Mouse (Mus musculus): ENCODE measurements around the gene Vwa8. TPM values are rescaled to one million over a fixed set of nuclear protein-coding genes. Genes with fewer than 3 reads are reported as not detected.

Vwa8 gene
- polyA plus RNA-seq, 1 experiment from 2014 or later = 15.5 TPM

DNA sequence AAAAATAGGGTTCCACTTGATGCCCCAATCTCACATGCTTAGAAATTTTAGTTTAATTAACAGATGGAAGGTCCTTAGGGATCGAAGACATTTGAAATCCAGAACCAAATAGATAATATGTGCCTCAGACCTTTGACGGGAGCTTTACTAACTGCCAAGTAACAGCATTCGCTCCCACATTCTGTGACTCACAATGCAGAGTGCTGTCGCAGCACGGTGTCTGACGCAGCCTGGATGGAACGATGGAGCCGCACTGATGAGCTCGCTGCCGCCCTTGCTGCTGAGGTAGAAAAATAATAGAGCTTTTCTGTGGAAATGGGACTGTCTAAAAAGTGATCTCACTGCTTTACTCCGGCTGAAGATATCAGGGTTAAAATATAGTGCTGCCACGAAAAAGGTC, 248.3 kb downstream of the Vwa8 start:
- WGBS = 89% methylated on average over 12 of the region's 12 CpGs
- no peak overlapping the region for H3K4me2 ChIP-seq
- H3K27me3 ChIP-seq = no peaks in the 10 kb centered on the region
- H3K4me1 ChIP-seq (replicated peaks) = peaks cover 5% of the 10 kb centered on the region
- H3K36me3 ChIP-seq = peaks cover 12% of the 10 kb centered on the region
- ATAC-seq (replicated peaks; ENCODE audit: insufficient number of reproducible peaks, insufficient read depth, low FRiP score, low read depth) = no peak
- H3K4me3 ChIP-seq = no peak overlapping the region
- H3K27ac ChIP-seq = no peak overlapping the region
- no peak overlapping the region for H3K9ac ChIP-seq
- no peaks in the 10 kb centered on the region for H3K9me3 ChIP-seq (replicated peaks)

GRCm38 (mm10) chr14:79106655-79107515, 258.0 kb downstream of the Vwa8 start:
- no peak; the same call in 1 of the 2 replicates for ATAC-seq (replicated peaks; ENCODE audit: insufficient number of reproducible peaks, insufficient read depth, low FRiP score, low read depth)
- Histone ChIP-seq H3K9ac (no peak overlapping the region), H3K4me1 (replicated peaks) (peaks cover 17% of the 10 kb centered on the region; the same call in 1 of the 2 replicates), H3K9me3 (replicated peaks) (no peaks in the 10 kb centered on the region), H3K36me3 (no peaks in the 10 kb centered on the region), H3K4me2 (peak overlapping the region; percentile 36; the same call in 1 of the 2 replicates), H3K27ac (no peak overlapping the region), H3K27me3 (no peaks in the 10 kb centered on the region), H3K4me3 (no peak overlapping the region)
- 25% methylated on average over 14 of the region's 14 CpGs for WGBS

- no peaks in the 10 kb centered on the region for H3K9me3 ChIP-seq (replicated peaks)
- 26% methylated on average over 1 of the region's 1 CpGs for WGBS
- no peak overlapping the region for H3K9ac ChIP-seq
- H3K36me3 ChIP-seq = no peaks in the 10 kb centered on the region
- H3K27ac ChIP-seq = no peak overlapping the region
- H3K4me3 ChIP-seq = no peak overlapping the region
- no peaks in the 10 kb centered on the region for H3K27me3 ChIP-seq
- 0 out of 2 replicates have a peak, but pooled peaks cover 2% of the 10 kb centered on the region for H3K4me1 ChIP-seq (replicated peaks)
- no peak overlapping the region for H3K4me2 ChIP-seq
- ATAC-seq (replicated peaks; ENCODE audit: insufficient number of reproducible peaks, insufficient read depth, low FRiP score, low read depth) = no peak
Measured at GRCm38 (mm10) chr14:79109375-79109774, 260.5 kb downstream of the Vwa8 start.

GRCm38 (mm10) chr14:79110012-79110411, 261.2 kb downstream of the Vwa8 start:
- H3K4me2 ChIP-seq = no peak overlapping the region
- H3K9ac ChIP-seq = no peak overlapping the region
- no peak overlapping the region for H3K27ac ChIP-seq
- no peaks in the 10 kb centered on the region for H3K36me3 ChIP-seq
- H3K4me3 ChIP-seq = no peak overlapping the region
- H3K9me3 ChIP-seq (replicated peaks) = no peaks in the 10 kb centered on the region
- H3K27me3 ChIP-seq = no peaks in the 10 kb centered on the region
- H3K4me1 ChIP-seq (replicated peaks) = 0 out of 2 replicates have a peak, but pooled peaks cover 2% of the 10 kb centered on the region
- no peak for ATAC-seq (replicated peaks; ENCODE audit: insufficient number of reproducible peaks, insufficient read depth, low FRiP score, low read depth)
- WGBS = 49% methylated on average over 3 of the region's 3 CpGs

GRCm38 (mm10) chr14:79112050-79112449, 263.2 kb downstream of the Vwa8 start:
- H3K4me3 ChIP-seq = no peak overlapping the region
- H3K27ac ChIP-seq = no peak overlapping the region
- no peaks in the 10 kb centered on the region for H3K27me3 ChIP-seq
- no peak overlapping the region for H3K9ac ChIP-seq
- whole genome bisulfite sequencing = 61% methylated on average over 6 of the region's 6 CpGs
- no peaks in the 10 kb centered on the region for H3K9me3 ChIP-seq (replicated peaks)
- 0 out of 2 replicates have a peak, but pooled peaks cover under 1% of the 10 kb centered on the region for H3K4me1 ChIP-seq (replicated peaks)
- no peak for ATAC-seq (replicated peaks; ENCODE audit: insufficient number of reproducible peaks, insufficient read depth, low FRiP score, low read depth)
- H3K36me3 ChIP-seq = no peaks in the 10 kb centered on the region
- no peak overlapping the region for H3K4me2 ChIP-seq

GRCm38 (mm10) chr14:79114526-79115383, 265.9 kb downstream of the Vwa8 start:
- Histone ChIP-seq H3K27ac (no peak overlapping the region), H3K4me1 (replicated peaks) (no peaks in the 10 kb centered on the region), H3K4me2 (no peak overlapping the region), H3K36me3 (no peaks in the 10 kb centered on the region), H3K9ac (no peak overlapping the region), H3K4me3 (no peak overlapping the region), H3K9me3 (replicated peaks) (no peaks in the 10 kb centered on the region), H3K27me3 (no peaks in the 10 kb centered on the region)
- ATAC-seq (replicated peaks; ENCODE audit: insufficient number of reproducible peaks, insufficient read depth, low FRiP score, low read depth) = no peak
- 80% methylated on average over 11 of the region's 11 CpGs for WGBS

DNA sequence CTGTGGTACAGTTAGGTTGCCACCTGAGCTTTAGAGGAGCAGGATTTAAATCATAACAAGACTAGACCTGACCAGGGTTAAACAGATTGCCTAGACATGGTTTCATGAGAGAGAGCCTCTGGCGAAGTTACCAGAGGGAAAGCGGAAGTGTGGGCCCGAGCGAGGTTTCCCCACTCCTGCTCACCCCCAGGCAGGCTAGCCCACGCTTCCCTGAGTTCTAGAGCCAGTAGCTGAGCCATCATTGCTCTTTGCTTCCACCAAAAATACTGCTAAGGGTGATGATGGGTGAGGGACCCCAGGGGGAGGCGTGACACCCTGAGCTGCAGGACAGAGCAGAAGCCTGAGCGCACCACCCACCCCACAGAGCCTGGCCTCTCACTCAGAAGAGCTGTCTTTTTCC, 269.6 kb downstream of the Vwa8 start:
- 86% methylated on average over 7 of the region's 7 CpGs for WGBS
- H3K9me3 ChIP-seq (replicated peaks) = no peaks in the 10 kb centered on the region
- peaks cover 4% of the 10 kb centered on the region for H3K4me1 ChIP-seq (replicated peaks)
- H3K9ac ChIP-seq = no peak overlapping the region
- no peak overlapping the region for H3K4me2 ChIP-seq
- H3K27ac ChIP-seq = no peak overlapping the region
- H3K4me3 ChIP-seq = no peak overlapping the region
- H3K36me3 ChIP-seq = no peaks in the 10 kb centered on the region
- H3K27me3 ChIP-seq = no peaks in the 10 kb centered on the region
- ATAC-seq (replicated peaks; ENCODE audit: insufficient number of reproducible peaks, insufficient read depth, low FRiP score, low read depth) = no peak

DNA sequence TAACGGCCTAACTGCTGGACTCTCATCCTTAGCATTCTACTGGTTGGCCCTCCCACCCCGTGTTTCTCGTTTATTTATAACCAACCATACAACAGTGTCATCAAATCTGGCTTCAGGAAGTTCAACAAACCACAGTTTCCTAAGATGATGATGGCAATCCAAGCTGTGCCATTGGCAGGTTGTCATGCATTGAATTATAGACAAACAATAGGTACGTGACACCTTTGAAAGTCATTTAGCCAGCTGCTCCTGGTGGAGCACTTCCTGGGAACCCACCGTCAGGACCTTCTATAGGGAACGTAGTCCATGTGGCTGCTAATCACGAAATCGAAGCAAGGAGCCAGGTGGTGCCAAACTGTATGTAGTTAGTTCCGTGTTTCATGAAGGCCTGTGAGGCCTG, 270.5 kb downstream of the Vwa8 start:
- WGBS = 72% methylated on average over 9 of the region's 9 CpGs
- no peaks in the 10 kb centered on the region for H3K36me3 ChIP-seq
- H3K4me1 ChIP-seq (replicated peaks) = peaks cover 9% of the 10 kb centered on the region
- H3K9me3 ChIP-seq (replicated peaks) = no peaks in the 10 kb centered on the region
- H3K9ac ChIP-seq = no peak overlapping the region
- H3K4me2 ChIP-seq = no peak overlapping the region
- H3K27me3 ChIP-seq = no peaks in the 10 kb centered on the region
- ATAC-seq (replicated peaks; ENCODE audit: insufficient number of reproducible peaks, insufficient read depth, low FRiP score, low read depth) = no peak
- H3K27ac ChIP-seq = no peak overlapping the region
- H3K4me3 ChIP-seq = no peak overlapping the region

GRCm38 (mm10) chr14:79120681-79121080, 271.8 kb downstream of the Vwa8 start:
- H3K4me3 ChIP-seq = no peak overlapping the region
- ATAC-seq (replicated peaks; ENCODE audit: insufficient number of reproducible peaks, insufficient read depth, low FRiP score, low read depth) = no peak

GRCm38 (mm10) chr14:79123466-79123865, 274.6 kb downstream of the Vwa8 start:
- Histone ChIP-seq H3K9me3 (replicated peaks) (no peaks in the 10 kb centered on the region), H3K27me3 (no peaks in the 10 kb centered on the region), H3K4me2 (no peak overlapping the region), H3K9ac (no peak overlapping the region), H3K36me3 (no peaks in the 10 kb centered on the region), H3K4me3 (no peak overlapping the region), H3K27ac (no peak overlapping the region), H3K4me1 (replicated peaks) (peaks cover 9% of the 10 kb centered on the region)
- ATAC-seq (replicated peaks; ENCODE audit: insufficient number of reproducible peaks, insufficient read depth, low FRiP score, low read depth) = no peak
- 68% methylated on average over 8 of the region's 8 CpGs for WGBS

More at GRCm38 (mm10) chr14:79120681-79121080, 271.8 kb downstream of the Vwa8 start:
- H3K27ac ChIP-seq = no peak overlapping the region
- H3K4me1 ChIP-seq (replicated peaks) = peaks cover 9% of the 10 kb centered on the region
- H3K4me2 ChIP-seq = no peak overlapping the region
- no peaks in the 10 kb centered on the region for H3K9me3 ChIP-seq (replicated peaks)
- 85% methylated on average over 11 of the region's 11 CpGs for WGBS
- H3K27me3 ChIP-seq = no peaks in the 10 kb centered on the region
- no peaks in the 10 kb centered on the region for H3K36me3 ChIP-seq
- no peak overlapping the region for H3K9ac ChIP-seq

DNA sequence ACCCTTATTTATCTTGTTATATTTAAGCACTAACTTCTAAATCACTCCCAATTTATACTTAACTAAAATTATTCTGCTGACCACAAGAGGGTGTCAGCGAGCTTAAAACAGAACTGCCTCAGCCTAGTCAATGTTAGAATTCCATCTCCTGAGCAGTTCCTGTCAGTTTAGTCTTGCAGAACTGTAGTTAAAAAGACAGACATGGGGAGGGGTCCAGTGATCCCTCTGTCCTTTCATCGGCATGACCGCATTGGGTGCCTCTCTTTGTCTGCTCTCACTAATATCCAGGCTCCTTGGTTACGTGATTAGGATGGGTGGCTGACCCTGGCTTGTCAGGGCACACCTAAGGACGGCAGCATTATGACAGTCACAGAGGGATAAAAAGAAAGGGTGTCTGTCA, 275.8 kb downstream of the Vwa8 start:
- Histone ChIP-seq H3K9ac (no peak overlapping the region), H3K27ac (no peak overlapping the region), H3K4me3 (no peak overlapping the region), H3K9me3 (replicated peaks) (no peaks in the 10 kb centered on the region), H3K4me2 (no peak overlapping the region), H3K27me3 (no peaks in the 10 kb centered on the region), H3K4me1 (replicated peaks) (peaks cover 9% of the 10 kb centered on the region), H3K36me3 (no peaks in the 10 kb centered on the region)
- no peak for ATAC-seq (replicated peaks; ENCODE audit: insufficient number of reproducible peaks, insufficient read depth, low FRiP score, low read depth)
- 46% methylated on average over 5 of the region's 5 CpGs for WGBS

Measured in heart, embryonic 15.5 days (tissue).